Mouse (Mus musculus): ENCODE measurements around the gene Nphs1. TPM values are rescaled to one million over a fixed set of nuclear protein-coding genes. Genes with fewer than 3 reads are reported as not detected.
"Not testable (repeated sequence)": the region's sequence is repeated elsewhere in the genome, so short reads cannot be mapped to it uniquely, and the experiment has no call there.

The Nphs1 gene
- polyA plus RNA-seq, 1 experiment: not detected

DNA sequence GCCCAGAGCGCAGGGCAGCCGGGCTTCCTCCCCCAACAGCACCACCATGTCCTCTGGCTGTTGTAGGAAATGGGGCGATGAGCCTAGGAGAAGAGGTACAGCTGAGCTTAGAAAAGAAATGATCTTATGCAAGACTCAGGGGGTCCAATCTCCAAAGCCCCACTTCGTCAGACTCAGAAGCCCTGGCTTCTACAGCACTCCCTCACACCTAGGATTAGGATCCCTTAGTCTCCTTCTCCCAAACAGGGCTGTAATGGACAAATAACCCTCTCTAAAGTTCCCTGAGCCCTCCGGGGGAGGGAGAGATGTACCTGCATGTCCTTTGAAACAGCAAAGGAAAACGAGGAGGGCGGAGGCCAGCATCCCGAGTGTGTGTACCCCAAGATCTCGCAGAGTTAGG lies 1.6 kb upstream of the Nphs1 start:
- H3K27ac ChIP-seq (ENCODE audit: insufficient read depth, low read length): no peak overlapping the region
- TF ChIP-seq CTCF (IDR thresholded peaks at IDR 0.05; ENCODE audit: borderline replicate concordance, insufficient read depth, low read length): no peak
- no peak for TF ChIP-seq POLR2A (IDR thresholded peaks at IDR 0.05; ENCODE audit: low read depth, low read length)
- H3K4me3 ChIP-seq (ENCODE audit: insufficient read depth, low read length): no peak overlapping the region
- no peaks in the 10 kb centered on the region for H3K4me1 ChIP-seq (ENCODE audit: control insufficient read depth, insufficient read depth, low read length)

- no peak for TF ChIP-seq CTCF (IDR thresholded peaks at IDR 0.05; ENCODE audit: borderline replicate concordance, insufficient read depth, low read length)
- no peak for TF ChIP-seq POLR2A (IDR thresholded peaks at IDR 0.05; ENCODE audit: low read depth, low read length)
- Histone ChIP-seq H3K4me3 (ENCODE audit: insufficient read depth, low read length) (no peak overlapping the region), H3K27ac (ENCODE audit: insufficient read depth, low read length) (no peak overlapping the region), H3K4me1 (ENCODE audit: control insufficient read depth, insufficient read depth, low read length) (no peaks in the 10 kb centered on the region)
Observed at GRCm38 (mm10) chr7:30456911-30457628, 1.0 kb upstream of the Nphs1 start.

GRCm38 (mm10) chr7:30459484-30459883 lies 1.4 kb downstream of the Nphs1 start:
- Histone ChIP-seq H3K27ac (ENCODE audit: insufficient read depth, low read length) (no peak overlapping the region), H3K4me1 (ENCODE audit: control insufficient read depth, insufficient read depth, low read length) (no peaks in the 10 kb centered on the region), H3K4me3 (ENCODE audit: insufficient read depth, low read length) (no peak overlapping the region)
- no peak for TF ChIP-seq POLR2A (IDR thresholded peaks at IDR 0.05; ENCODE audit: low read depth, low read length)
- no peak for TF ChIP-seq CTCF (IDR thresholded peaks at IDR 0.05; ENCODE audit: borderline replicate concordance, insufficient read depth, low read length)

DNA sequence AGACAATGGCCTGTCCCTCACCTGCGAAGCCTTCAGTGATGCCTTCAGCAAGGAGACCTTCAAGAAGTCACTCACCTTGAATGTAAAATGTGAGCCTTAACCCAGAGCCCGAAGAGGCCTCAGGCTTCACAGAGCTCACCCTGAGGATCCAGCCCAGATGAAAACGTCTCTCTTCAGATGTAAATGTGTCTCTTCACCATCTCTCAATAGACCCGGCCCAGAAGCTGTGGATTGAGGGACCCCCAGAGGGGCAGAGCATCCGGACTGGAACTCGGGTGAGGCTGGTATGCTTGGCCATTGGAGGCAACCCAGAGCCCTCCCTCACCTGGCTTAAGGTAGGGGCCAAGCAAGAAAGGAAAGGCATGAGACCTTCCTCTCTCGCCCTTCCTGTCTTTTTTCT lies 5.5 kb downstream of the Nphs1 start:
- Histone ChIP-seq H3K27ac (ENCODE audit: insufficient read depth, low read length) (no peak overlapping the region), H3K4me1 (ENCODE audit: control insufficient read depth, insufficient read depth, low read length) (no peaks in the 10 kb centered on the region)
- no peak for TF ChIP-seq CTCF (IDR thresholded peaks at IDR 0.05; ENCODE audit: borderline replicate concordance, insufficient read depth, low read length)
- no peak for TF ChIP-seq POLR2A (IDR thresholded peaks at IDR 0.05; ENCODE audit: low read depth, low read length)

GRCm38 (mm10) chr7:30463996-30464395 lies 5.9 kb downstream of the Nphs1 start:
- H3K4me1 ChIP-seq (ENCODE audit: control insufficient read depth, insufficient read depth, low read length): no peaks in the 10 kb centered on the region

More for the DNA sequence above, 5.5 kb downstream of the Nphs1 start:
- no peak overlapping the region for H3K4me3 ChIP-seq (ENCODE audit: insufficient read depth, low read length)

DNA sequence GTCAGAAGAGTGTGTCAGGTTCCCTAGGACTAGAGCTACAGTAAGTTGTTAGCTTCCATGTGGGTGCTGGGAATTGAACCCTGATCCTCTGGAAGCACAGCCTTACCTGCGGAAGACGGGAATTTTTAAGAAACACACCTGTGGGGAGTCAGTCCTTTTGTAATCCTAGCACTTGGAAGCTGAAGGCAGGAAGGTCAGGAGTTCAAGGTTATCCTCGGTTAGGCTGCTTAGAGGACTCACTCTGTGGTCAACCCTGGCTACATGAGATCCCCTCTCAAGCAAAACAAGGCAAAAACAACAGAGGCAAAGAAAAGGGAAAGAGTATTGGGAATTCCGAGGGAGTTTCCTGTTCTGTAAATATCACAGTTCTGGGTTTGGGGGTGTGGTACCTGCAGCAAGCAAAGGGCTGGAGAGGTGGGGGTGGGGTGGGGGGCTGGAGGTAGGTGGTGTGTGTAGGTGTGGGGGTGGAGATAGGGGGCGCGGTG lies 6.7 kb downstream of the Nphs1 start:
- Histone ChIP-seq H3K4me1 (ENCODE audit: control insufficient read depth, insufficient read depth, low read length) (no peaks in the 10 kb centered on the region), H3K27ac (ENCODE audit: insufficient read depth, low read length) (no peak overlapping the region), H3K4me3 (ENCODE audit: insufficient read depth, low read length) (no peak overlapping the region)
- TF ChIP-seq POLR2A (IDR thresholded peaks at IDR 0.05; ENCODE audit: low read depth, low read length) (no peak), CTCF (IDR thresholded peaks at IDR 0.05; ENCODE audit: borderline replicate concordance, insufficient read depth, low read length) (no peak)

More at GRCm38 (mm10) chr7:30463996-30464395, 5.9 kb downstream of the Nphs1 start:
- no peak overlapping the region for H3K27ac ChIP-seq (ENCODE audit: insufficient read depth, low read length)
- TF ChIP-seq POLR2A (IDR thresholded peaks at IDR 0.05; ENCODE audit: low read depth, low read length) (no peak), CTCF (IDR thresholded peaks at IDR 0.05; ENCODE audit: borderline replicate concordance, insufficient read depth, low read length) (no peak)
- no peak overlapping the region for H3K4me3 ChIP-seq (ENCODE audit: insufficient read depth, low read length)

GRCm38 (mm10) chr7:30472411-30472810 lies 14.3 kb downstream of the Nphs1 start:
- Histone ChIP-seq H3K4me3 (ENCODE audit: insufficient read depth, low read length) (no peak overlapping the region), H3K4me1 (ENCODE audit: control insufficient read depth, insufficient read depth, low read length) (no peaks in the 10 kb centered on the region), H3K27ac (ENCODE audit: insufficient read depth, low read length) (no peak overlapping the region)
- TF ChIP-seq POLR2A (IDR thresholded peaks at IDR 0.05; ENCODE audit: low read depth, low read length) (no peak), CTCF (IDR thresholded peaks at IDR 0.05; ENCODE audit: borderline replicate concordance, insufficient read depth, low read length) (peak; percentile 26; the same call in 1 of the 2 replicates)

DNA sequence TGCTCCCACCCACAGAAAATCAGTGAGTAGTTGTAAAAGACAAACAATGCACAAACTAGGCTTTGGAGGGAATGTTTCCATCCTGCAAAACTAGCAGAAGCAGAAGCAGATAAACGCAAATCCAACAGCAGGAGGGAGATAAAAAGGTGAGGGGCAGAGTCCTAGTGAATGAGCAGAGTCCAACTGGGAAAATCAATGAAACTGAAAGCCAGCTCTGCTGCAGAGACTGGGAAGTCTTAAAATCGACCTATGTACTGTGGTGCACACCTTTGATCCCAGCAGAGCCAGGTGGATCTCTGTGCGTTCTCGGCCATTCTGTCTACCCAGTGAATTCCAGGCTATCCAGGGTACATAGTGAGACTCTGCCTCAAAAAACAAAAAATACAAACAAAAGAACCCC lies 16.9 kb downstream of the Nphs1 start:
- H3K4me1 ChIP-seq (ENCODE audit: control insufficient read depth, insufficient read depth, low read length): no peaks in the 10 kb centered on the region
- H3K4me3 ChIP-seq (ENCODE audit: insufficient read depth, low read length): no peak overlapping the region
- no peak overlapping the region for H3K27ac ChIP-seq (ENCODE audit: insufficient read depth, low read length)
- TF ChIP-seq POLR2A (IDR thresholded peaks at IDR 0.05; ENCODE audit: low read depth, low read length) (no peak), CTCF (IDR thresholded peaks at IDR 0.05; ENCODE audit: borderline replicate concordance, insufficient read depth, low read length) (no peak)

DNA sequence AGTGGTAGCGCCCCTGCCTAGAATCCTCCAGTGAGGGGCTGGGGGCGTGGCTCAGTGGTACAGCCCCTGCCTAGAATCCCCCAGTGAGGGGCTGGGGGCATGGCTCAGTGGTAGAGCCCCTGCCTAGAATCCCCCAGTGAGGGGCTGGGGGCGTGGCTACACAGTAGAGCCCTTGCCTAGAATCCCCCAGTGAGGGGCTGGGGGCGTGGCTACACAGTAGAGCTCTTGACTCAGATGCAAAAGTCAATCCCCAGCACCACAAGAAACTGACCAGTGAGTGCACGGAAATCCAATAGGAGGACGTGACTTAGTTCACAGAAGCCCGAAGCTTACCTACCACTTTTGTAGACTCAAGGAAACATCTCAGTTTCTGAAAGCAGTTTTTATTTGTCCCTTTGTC lies 18.0 kb downstream of the Nphs1 start:
- H3K27ac ChIP-seq (ENCODE audit: insufficient read depth, low read length); H3K4me3 ChIP-seq (ENCODE audit: insufficient read depth, low read length): not testable (repeated sequence)

GRCm38 (mm10) chr7:30477415-30478381 lies 19.6 kb downstream of the Nphs1 start:
- H3K4me3 ChIP-seq (ENCODE audit: insufficient read depth, low read length): no peak overlapping the region
- H3K27ac ChIP-seq (ENCODE audit: insufficient read depth, low read length): no peak overlapping the region
- TF ChIP-seq CTCF (IDR thresholded peaks at IDR 0.05; ENCODE audit: borderline replicate concordance, insufficient read depth, low read length): no peak
- no peak for TF ChIP-seq POLR2A (IDR thresholded peaks at IDR 0.05; ENCODE audit: low read depth, low read length)
- H3K4me1 ChIP-seq (ENCODE audit: control insufficient read depth, insufficient read depth, low read length): no peaks in the 10 kb centered on the region

More for the DNA sequence above, 18.0 kb downstream of the Nphs1 start:
- not testable (repeated sequence) for H3K4me1 ChIP-seq (ENCODE audit: control insufficient read depth, insufficient read depth, low read length)

All from embryonic fibroblast, embryonic 13.5 days (primary cell).